Mouse (Mus musculus) thymus, adult 18-20 months (tissue): Measurements from ENCODE around the gene Emc6.

Experiments
- DNase-seq, 2 experiments: peaks; one replicate each; pipeline ENCODE4 v3.0.0; 2022; ENCODE audit warnings: mixed read lengths in 2 of 2

Emc6 gene

DNA sequence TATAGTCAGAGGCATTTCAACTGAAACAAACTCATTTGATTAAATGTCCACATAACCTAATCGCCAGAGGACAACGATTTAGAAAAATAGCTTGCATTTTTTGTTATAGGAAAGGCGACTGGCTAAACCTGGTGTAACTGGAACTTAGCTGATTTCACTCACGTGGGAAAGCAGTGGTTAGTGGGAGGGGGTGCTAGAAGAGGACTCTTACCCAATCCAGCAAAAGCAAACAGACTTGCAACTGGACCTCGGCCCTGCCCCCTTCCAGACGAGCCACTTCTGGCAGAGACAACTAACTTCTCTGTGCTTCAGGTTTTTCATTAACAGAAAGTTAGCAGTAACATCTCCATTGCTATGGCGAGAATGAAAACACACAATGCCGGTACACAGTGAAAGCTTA lies 1.2 kb downstream of the Emc6 start:
- DNase-seq: no peak

GRCm38 (mm10) chr11:73172186-73172585 lies 4.7 kb downstream of the Emc6 start:
- DNase-seq: no peak

DNA sequence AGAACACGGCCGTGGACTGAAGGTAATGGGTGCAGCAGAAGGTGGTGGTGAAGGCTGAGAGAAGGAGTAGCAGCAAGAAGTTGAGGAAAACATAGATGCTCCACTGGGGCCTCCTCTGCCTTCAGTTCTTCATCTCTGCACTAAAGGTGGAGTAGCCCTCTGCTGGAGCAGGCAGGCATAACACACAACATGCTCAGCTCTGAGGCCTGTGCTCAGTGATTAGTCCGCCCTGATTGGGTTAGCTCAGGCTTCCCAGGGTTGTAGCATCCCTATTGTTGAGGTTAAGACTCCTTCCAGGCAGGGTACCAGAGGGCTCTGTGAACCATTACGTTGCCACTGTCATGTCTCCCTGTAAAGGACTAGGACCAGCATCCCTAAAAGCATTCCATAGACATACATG lies 7.6 kb downstream of the Emc6 start:
- DNase-seq: peak in 1 of 2 experiments; percentile 24

- no peak for DNase-seq
These were observed 8.3 kb downstream of the Emc6 start for GRCm38 (mm10) chr11:73168576-73168975.

DNA sequence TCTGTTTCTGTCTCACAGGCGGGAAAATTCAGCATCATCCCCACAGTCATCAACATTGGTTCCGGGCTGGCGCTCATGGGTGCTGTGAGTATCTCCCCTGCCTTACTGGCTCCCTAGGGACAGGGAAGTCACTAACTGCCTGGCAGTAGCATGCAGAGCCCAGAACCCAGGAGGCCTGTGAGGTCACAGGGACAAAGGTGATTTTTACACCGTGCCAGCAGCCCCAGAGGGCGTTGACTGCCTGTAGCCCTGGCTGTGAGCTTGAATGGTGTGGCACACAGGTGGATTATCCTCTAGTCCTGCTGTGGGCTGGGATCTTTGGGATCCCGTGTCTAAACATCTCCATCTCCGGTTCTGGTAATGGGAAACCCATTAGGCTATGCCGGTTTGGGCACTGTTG lies 8.8 kb downstream of the Emc6 start:
- DNase-seq: no peak

- no peak for DNase-seq
These were observed 14.6 kb downstream of the Emc6 start for GRCm38 (mm10) chr11:73162284-73162683.

DNA sequence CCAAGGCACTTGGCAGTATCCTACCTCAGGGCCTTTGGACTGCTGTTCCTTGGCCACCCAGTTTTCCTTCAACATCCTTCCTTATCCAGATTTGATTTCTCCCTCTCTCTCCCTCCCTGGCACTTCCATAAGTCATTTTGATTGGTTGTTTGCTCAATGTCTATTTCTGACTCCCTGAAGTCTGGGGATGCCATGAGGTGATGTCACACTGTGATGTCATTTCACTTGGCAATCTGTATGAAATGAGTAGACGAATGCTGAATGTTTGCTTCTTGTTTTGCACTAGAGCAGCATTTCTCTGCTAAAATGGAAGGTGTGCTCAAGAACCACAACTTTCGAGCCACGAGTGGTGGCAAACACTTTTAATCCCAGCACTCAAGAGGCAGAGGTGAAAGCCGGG lies 15.2 kb downstream of the Emc6 start:
- DNase-seq: no peak

GRCm38 (mm10) chr11:73160811-73161200 lies 16.0 kb downstream of the Emc6 start:
- no peak for DNase-seq

DNA sequence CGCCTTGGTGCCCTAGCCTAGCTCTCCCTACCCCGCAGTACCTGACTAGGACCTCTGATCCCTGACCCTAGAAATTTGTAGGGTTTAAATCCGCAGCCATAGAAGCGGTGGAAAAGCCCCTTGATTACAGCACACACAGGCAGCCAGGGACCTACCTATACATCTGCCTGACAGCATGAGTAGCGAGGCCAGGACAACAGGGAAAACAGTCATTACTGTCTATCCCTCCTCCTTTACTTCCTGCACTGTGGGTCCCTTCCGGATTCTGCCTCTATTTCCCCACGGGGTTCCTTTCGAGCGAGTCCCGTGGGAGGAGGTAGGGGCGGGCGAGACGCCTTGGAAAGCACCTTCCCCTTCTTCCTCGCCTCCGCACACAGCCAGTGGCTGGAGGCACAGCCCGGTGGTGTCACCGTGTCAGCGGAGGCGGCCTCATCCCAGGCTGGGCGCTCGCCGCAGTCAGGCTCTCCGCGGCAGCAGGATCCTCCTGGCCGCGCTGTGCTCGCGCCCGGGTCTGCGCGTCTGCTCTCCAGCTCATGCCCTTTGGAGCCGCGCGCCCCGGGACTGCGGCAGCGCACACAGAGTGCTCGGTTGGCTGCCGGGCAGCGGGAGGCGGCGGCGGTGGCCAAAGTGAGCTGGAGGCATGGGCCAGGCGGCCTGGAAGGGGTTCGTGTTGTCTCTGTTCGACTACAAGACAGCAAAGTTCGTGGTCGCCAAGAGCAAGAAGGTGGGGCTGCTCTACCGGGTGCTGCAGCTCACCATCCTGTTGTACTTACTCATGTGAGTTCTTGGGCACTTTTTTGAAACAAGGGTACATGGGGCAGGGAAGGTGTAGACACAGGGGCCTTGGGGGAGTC lies 16.7 kb downstream of the Emc6 start, which contains the start of gene P2rx5:
P2rx5 (plus strand) TSS at position 465 of the 854 bp plus-strand sequence.
- DNase-seq: no peak

GRCm38 (mm10) chr11:73155071-73155470 lies 21.8 kb downstream of the Emc6 start:
- no peak for DNase-seq

DNA sequence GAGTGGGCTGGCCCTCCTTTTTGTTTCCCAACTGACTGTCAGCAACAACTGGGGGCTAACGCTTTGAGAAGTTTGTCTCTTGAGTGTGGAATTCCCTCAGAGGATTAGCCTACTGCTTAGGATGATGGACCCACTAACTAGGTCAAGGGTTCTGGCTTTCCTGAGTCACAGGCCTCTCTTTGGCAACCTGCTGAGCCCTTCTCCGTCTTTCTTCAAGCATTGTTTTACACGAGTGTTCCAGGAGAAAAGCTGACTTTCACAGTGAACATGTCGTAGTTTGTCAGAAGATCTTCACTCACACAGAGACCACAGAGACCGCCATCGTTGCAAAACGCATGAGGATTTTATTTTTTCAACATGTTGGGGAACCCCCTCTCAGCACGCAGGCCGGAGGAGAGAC lies 28.6 kb downstream of the Emc6 start:
- no peak for DNase-seq

GRCm38 (mm10) chr11:73146975-73147365 lies 29.9 kb downstream of the Emc6 start:
- DNase-seq: no peak

- no peak for DNase-seq
These were observed 30.5 kb downstream of the Emc6 start for GRCm38 (mm10) chr11:73146026-73146974.

DNA sequence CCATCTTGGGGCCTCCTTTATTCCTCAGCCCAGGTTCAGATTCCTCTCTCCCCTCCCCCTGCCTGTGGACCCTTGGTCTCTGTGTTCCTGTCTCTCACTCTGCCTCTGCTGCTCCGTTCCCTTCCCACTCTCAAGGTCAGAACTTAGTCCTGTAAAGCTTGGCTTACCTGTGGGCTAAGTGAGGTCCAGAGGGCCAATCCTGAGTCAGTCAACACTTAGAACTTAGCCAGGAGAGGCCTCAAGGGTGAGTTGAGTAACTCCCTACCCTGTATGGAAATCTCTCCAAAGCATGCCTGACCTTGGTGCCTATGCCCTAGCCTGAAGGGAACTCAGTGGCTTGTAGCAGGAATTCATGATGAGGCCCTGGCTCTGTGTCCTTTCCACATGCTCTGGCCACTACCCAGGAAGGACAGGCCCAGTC lies 32.6 kb downstream of the Emc6 start:
- no peak for DNase-seq

- DNase-seq: peak; percentile 82 to 83
These were observed 39.0 kb downstream of the Emc6 start, which contains the start of gene Haspin for GRCm38 (mm10) chr11:73137591-73138501. Gene Haspin (minus strand): TSS chr11:73138294.

DNA sequence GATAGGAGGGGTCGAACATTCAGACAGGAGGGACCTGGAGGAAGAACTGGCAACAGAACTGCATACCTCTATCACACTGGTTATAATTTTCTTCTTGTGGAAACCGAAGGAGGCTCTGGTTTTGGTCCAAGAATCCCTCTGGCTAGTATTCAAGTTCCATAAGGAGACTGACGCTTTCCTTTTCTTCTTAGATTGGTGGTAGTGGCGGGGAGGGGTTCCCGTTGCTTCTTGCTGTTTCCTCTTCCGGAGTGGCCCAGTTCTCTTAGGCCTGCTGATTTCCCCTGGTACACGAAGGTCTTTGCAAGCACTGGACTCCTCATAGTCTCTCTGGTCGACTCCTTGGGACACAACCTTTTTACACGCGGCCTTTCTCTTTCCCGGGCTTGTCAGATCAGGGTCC lies 39.7 kb downstream of the Emc6 start:
- no peak for DNase-seq

DNA sequence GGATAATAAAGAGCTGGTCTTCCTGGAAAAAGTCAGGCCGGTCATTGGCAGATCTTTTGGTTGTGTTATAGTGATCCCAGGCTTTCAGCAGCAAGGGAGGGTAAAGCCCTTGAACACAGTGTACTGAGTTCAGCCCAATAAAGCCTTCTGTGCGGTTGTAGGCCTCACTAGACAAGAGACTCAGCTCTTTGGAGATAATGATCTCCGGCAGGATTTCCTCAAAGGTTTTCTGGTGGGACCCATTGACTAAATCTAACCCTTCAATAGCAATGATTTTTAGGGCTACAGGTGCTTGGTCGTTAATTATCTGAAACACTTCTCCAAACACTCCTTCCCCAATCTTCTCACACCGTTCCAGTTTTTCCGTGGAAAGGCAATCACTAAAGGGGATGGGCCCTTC lies 40.2 kb downstream of the Emc6 start:
- DNase-seq: no peak

DNA sequence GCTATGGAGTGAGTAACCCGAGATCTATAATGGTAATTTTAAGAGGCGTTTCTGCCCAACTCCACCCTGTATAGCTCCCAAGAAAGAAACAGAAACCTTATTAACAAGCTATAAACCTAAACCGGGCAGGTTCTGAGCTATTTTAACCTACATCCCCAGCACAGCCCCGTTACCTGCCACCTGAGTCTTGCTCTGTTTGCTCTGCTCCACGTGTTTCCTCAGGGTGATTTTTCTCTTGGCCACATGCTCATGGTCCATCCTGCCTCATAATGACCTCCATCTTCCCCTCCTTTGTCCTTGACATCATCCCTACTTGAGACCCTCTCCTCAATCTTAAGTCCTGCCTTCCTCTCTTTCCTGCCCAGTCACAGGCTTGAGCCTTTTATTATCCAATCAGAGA lies 42.6 kb downstream of the Emc6 start:
- DNase-seq: no peak

- no peak for DNase-seq
These were observed 43.8 kb downstream of the Emc6 start for GRCm38 (mm10) chr11:73132999-73133398.

- DNase-seq: peak in 1 of 2 experiments; percentile 22
These were observed 45.8 kb downstream of the Emc6 start for GRCm38 (mm10) chr11:73131020-73131419.

GRCm38 (mm10) chr11:73126495-73126894 lies 50.3 kb downstream of the Emc6 start:
- no peak for DNase-seq
